Mouse (Mus musculus) gastrocnemius, postnatal 36 days (tissue): ENCODE measurements around the gene Pafah1b2. TPM values are rescaled to one million over a fixed set of nuclear protein-coding genes. Genes with fewer than 3 reads are reported as not detected.

Experiments
- DNase-seq, 2 experiments: peaks; one replicate each; pipeline ENCODE4 v3.0.0; 2022
- intact Hi-C: fragments of 180-260 bp; cut with DNase I; formaldehyde crosslinking; loops from one replicate; pipeline ENCODE4 v1.15.1; 2025
- total RNA-seq, 2 experiments: library from RNA; stranded (reverse); gene quantifications; 2 replicates each; pipeline ENCODE4 v1.2.3; 2021

Gene Pafah1b2
- total RNA-seq, 2 experiments from 2014 or later = 24.7 to 26.8 TPM

DNA sequence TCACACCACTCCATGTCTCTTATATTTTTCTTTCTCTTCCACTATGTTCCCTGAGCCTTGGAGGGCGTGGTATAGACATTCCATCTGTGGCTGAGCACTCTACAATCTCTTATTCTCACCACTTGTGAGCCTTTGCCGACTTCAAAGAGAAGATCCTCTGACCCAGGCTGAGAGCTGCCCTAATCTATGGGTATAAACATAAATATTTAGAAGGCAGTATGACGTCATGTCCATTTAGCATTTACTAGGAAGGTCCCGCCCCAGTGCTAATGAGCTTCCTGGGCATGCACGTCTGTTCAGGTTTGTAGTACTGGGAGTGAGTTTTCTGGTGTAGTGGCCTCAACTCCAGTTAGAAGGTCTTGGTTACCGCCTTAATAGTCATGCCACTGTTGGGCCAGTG is 17.0 kb upstream of the Pafah1b2 start:
- intact Hi-C loops = no loop called here
- no peak for DNase-seq

DNA sequence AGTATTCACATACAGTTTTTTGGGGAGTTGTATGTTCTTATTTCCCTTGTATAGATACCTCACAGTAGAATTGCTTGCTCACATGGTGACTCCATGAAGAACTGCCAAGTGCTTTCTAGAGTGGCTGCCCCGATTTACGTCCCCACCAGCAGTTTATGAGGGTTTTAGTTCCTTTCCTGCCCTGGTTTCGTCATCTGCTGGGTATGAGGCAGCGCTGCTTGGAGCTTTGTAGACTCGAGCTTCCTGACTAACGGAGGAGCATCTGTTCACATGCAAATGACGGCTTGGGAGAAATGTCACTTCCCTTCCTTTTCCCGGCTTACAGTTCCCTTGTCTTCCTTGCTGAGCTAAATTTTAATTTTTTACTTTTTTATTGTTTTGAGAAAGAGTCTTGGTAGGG is 15.5 kb upstream of the Pafah1b2 start:
- DNase-seq = no peak
- intact Hi-C loops = no loop called here

DNA sequence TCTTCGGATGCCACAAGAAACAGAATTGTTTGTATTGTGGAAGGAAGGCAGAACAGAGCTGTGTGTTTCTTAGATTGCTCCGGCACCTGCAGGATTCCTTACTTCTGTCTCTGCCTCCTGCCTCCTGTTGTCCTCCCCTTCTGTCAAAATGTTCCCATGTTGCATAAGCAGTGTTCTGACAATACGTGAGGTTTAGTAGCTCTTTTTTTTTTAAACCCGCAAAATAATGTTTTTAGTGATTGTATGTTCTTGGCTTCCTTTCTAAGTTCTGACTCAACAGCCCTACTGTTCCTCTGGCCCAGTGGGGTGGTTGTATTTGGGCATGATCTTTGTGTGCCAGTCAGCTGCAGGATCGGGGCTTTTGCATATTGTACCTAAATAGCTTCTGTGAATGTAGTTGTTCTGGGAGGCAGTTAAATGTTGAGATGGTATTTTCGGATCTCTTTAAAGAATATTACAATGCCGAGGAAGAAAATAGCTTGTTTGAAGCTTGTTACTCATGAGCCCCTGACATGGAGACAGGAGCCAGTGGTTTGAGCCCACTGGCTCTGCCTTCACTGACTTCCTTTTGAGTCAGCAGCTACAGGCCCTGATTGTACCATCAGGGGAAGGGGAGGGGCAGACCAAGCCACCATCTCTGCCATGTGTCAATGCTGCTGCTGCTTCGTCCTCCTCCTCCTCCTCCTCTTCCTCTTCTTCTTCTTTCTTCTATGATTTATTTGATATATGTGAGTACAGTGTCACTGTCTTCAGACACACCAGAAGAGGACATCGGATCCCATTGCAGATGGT is 13.8 kb upstream of the Pafah1b2 start:
- DNase-seq = no peak
- intact Hi-C loops = no loop called here

DNA sequence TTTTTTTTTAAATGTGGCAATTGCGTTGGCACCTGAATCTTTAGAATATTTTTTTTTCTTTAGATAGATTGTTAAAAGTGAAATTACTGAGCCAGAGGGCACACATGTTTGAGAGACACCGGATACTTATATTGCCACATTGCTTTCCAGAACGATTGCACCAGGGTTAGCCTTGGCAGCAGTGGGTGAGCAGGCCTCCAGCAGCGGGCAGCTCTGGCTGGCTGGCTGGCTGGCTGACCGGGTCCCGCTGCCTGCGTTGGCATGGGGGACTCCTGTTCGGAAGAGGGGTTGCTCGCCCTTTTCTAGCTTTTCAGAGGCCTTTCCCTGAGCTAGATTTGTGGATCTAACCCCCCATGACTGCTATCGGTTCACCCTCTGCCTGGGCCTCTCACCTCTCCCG is 11.1 kb upstream of the Pafah1b2 start:
- intact Hi-C loops = no loop called here
- peak in 1 of 2 experiments; percentile 39 for DNase-seq

DNA sequence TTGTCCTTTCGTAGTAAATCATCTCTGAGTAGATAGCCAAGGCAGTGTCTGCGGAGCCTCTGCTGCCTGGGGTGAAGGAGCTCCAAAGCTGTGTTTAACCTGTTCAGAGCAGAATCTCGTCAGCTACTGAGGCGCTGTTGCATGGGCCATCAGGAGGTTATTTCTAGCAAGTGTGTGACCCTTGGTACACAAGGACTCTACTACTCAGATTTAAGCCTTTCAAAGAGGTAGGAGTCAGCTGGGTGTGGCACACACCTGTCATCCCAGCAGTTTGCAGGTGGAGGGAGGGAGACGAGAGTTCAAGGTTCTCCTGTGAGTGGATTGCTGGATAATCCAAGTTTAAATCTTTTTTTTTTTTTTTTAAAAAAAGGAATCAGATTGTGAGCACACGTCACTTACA is 7.5 kb upstream of the Pafah1b2 start:
- DNase-seq = no peak
- intact Hi-C loops = loop anchor here (1.0 kb wide), 1 partner anchor 50 kb away; no protein-coding TSS in a partner anchor

DNA sequence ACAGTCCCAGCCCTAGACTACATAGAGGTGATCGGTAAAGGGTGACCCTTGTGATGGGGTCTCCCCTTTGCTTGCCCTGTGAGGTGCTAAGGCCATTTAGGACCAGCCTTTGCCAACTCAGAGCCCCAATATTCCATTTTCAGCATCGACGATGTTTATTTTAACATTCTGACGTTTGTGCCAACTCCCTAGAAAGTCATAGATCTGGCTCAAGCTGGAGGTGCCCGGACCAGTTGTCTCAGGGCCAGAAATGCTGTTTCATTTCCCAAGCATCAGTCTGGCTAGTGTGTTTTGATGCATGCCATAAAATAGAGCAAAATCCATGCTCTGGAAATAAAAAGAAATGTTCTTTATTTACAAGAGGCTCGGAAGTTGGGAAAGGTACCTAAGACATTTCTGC is 5.8 kb upstream of the Pafah1b2 start:
- no peak for DNase-seq
- intact Hi-C loops = no loop called here

DNA sequence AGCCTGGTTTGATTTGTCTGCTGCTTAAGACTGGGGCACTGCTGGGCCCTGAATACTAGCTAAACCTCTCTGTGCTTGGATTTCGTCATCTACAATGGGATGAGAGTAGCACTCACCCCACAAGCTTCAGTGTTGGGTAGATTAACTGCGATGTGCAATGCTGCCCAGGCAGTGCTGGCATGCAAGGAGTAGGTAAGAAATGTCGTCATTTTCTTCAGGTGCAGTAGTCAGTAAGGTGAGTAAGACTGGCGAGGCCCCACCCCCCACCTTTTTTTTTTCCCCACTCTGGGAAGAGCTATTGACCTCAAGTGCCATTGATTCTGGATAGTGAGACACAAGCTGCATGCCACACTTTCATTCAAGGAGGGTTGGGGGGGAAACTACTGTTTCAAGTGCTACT is 3.9 kb upstream of the Pafah1b2 start:
- no peak for DNase-seq
- intact Hi-C loops = no loop called here

DNA sequence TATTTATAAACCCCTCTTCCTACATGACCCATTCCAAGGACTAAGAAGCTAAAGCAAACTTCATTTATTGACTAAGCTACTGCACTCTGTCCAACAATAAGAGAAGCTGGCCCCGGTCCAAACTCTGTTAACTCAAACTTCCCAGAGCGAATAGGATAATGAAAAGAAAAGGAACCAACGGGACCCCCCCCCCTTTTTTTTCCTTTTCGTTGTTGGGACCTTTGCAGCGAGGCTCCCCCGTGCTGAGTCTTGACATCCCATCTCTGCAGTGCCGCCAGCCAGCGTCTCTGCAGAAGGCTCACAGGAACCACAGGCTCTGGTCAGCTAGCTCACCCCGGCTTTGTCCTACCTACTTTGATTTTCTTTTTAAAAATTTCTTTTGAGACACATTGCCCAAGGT is 3.3 kb upstream of the Pafah1b2 start:
- no peak for DNase-seq

DNA sequence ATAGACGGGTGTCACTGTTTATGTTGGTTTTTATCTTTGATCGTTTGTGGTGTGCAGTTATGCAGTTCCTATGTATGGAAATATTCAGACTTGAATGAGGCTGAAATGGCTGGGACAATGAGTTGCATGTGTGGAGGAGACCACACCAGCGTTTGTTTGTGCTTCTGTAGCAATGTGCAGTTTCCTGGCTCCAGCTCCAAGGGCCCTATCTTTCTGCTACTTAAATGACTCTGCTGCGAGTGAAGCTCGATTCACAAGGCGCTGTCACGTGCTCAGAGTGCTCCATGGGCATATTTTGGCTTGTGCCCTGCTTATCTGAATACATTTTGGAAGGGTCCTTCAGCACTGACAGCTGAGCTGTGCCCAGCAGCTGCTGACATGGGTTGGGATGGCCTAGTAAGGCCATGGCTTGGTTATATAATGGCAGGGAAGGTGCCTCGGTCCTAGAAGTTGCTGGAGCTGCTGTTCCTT is 2.6 kb upstream of the Pafah1b2 start:
- intact Hi-C loops = loop anchor here (2.0 kb wide), 1 partner anchor 54 kb away; no protein-coding TSS in a partner anchor
- DNase-seq = peak in 1 of 2 experiments; percentile 49

More for the DNA sequence above, 3.3 kb upstream of the Pafah1b2 start:
- intact Hi-C loops = loop anchor here (2.0 kb wide), 1 partner anchor 53 kb away; no protein-coding TSS in a partner anchor

DNA sequence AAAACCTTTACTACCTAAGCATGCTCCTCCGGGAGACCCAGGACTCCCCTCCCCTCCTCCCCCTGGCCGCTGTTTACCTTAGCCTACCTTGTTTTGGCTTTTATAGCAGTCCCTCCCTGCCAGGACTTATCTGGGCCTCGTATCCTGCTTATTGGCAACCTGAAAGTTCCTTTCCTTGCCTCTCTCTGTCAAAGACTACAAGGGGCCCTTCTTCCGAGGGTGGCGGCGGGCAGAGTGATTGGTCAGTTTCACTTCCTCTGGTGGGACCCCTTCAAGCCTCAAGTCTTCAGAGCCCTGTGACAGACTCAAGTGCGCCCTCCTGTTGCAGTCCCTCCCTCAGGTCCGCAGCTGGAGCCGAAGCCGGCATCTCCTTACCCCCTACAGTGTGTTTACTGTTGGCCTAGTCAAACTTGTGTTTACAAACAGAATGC is 1.8 kb upstream of the Pafah1b2 start:
- intact Hi-C loops = loop anchor here (2.0 kb wide), 1 partner anchor 55 kb away; no protein-coding TSS in a partner anchor
- peak in 1 of 2 experiments; percentile 24 for DNase-seq

DNA sequence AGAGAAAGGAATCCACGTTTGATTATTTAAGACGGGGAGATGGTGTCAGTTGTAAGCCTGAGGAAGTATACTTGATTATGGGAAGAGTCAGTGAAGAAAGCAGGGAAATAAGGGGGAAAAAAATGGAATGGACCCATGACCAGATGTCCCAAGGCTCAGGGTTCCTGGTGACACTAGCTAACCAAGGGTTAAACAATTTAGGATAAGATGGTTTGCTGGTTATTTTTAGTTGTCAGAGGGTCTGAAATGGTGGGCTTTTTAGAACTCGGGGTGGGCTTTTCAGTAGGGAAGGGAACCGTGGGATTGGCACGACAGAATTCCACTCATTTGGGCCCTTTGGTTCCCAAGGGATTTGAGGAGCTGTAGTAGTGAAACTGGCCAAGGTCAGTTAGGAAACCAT is 1.1 kb upstream of the Pafah1b2 start:
- intact Hi-C loops = loop anchor here (2.0 kb wide), 1 partner anchor 55 kb away; no protein-coding TSS in a partner anchor
- no peak for DNase-seq

DNA sequence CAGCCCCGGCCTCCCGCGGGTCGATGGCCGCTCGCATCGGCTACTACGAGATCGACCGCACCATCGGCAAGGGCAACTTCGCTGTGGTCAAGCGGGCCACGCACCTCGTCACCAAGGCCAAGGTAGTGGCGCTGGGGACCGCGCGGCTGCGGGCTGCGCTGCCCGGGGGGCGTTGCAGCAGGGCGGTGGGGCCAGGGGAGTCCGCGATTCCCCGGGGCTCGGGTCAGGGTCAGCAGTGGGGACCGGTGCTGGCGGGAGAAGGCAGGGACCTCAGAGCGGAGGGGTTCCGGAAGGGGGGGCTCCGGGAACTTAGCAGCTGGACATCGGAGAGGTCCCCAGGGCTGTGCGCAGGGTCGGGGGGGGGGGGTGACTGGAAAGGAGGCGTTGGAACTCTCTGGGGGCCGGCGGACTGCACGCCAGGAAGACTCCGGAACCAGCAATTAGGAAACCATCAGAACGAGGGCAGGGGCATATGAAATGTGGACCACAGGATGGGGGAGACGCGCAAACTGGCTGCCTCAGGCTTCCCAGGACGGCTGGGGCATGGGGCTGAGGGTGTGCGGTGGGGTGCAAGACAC is 608 bp upstream of the Pafah1b2 start:
- intact Hi-C loops = no loop called here
- DNase-seq = peak; percentile 24 to 53

DNA sequence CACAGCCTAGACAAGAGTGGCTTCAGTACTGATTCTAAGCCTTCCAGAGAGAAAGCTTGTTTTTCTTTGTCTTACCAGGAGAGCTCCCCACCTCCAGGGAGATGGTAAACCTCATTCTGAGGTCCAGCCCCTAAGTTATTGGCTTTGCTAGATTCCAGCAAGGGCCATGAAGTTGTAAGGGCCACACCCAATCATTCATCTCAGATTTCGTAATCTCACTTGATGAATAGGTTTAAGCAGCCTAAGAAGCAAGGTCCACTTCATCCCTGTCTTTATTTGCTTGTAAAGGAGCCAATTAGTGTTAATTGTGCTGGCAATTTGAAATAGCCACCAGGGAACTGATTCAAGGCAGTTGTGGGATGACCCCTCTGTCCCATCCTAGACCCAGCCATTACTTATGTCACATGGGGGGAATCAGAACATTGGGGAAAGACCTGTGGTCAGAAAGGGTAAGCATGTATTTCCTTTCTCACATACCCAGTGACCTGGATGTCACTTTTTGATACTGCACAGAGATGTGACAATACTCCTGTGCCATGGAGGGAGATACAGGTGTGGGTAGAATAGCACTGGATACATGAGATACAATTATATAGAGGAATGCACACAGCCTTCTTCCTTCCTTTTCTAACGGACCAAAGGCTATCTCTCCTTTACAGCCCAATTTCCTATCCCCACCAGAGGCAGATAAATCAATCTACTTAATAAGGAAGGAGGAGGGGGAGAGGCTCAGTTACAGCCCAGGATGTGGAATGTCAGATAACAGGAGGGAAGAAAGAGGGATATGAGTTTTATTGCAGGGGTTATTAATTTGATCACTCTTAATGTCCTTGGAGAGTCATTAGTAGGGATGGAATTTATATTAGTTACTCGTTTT is 1.2 kb downstream of the Pafah1b2 start:
- no peak for DNase-seq
- intact Hi-C loops = no loop called here

DNA sequence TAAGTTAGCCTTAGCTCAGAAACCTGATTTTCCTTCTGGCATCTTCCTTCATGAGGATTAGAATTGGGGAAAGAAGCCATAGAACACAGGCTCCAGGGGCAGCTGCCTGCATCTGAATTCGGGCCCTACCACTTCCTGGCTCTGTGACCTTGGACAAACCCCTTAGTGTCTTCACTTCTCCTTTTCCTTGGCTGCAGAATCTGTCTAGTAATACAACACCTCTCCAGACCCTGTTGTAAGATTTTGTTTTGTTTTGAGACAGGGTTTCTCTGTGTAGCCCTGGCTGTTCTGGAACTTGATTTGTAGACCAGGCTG is 2.9 kb downstream of the Pafah1b2 start:
- no peak for DNase-seq
- intact Hi-C loops = no loop called here

DNA sequence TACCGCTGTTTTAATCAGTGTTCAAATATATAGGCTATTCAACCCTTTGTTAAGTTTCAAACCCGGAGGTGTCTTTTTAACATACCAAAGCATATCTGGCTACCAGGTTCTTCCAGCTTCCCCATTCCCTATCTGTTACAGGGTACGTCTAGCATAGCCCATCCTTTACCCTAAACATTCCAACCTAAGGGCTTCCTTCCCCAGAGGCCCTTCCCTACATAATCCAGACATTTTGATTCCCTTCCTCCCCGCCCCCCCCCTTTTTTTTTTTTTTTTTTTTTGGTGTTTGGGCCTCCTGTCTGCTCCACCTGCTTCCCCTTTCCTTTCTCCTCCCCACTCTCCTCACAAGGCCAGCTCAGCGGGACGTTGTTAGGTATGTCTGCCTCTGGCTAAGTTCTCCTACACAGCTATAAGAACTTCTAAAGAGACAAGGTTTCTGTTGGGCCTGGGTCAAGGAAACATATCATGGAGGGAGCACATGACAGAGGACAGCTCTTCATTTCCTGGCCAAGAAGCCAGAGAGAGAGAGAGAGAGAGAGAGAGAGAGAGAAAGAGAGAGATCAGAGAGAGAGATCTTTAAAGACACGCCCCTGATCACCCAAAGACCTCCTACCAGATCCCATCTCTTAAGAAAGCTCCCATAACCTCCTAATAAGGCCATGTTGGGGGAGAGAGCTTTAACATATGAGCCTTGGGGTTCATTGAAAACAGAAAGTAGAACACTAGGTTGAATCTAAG is 3.4 kb downstream of the Pafah1b2 start:
- intact Hi-C loops = no loop called here

DNA sequence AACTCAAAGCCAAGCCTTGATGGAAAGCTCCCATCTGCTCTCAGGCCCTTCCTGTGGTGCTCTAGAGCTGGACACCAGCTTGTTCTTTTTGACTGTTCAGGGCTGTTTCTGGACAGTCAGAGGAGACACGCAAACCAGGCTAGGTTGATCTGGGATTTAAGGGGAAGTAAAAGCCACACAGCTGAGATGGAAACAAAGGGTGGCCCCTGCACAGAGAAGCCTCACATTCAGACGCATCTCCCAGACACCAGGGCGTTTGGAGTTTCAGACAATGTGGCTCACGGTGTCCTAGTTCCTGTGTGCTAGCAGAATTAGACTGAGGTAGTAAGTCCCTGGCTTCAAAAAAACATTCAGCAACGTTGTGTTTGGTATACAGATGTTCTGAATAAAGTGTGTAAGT is 6.3 kb downstream of the Pafah1b2 start:
- intact Hi-C loops = no loop called here
- DNase-seq = no peak

More for the DNA sequence above, 3.4 kb downstream of the Pafah1b2 start:
- no peak for DNase-seq

DNA sequence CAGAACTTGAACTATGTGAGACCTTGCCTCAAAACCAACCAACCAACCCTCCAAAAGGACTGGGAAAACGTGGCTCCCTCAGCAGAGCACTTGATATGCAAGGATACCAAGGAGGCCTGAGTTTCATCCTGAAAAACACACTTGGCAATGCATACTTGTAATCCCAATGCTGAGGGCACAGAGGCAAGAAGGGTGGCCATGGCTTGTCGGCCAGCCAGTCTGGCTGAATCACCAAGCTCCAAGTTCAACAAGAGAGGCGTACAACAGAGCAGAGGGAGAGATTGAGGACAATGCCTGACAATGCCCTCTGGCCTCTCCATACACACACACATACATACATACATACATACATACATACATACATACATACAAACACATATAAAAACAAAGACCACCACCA is 8.0 kb downstream of the Pafah1b2 start:
- intact Hi-C loops = loop anchor here (2.0 kb wide), 1 partner anchor 190 kb away; no protein-coding TSS in a partner anchor

DNA sequence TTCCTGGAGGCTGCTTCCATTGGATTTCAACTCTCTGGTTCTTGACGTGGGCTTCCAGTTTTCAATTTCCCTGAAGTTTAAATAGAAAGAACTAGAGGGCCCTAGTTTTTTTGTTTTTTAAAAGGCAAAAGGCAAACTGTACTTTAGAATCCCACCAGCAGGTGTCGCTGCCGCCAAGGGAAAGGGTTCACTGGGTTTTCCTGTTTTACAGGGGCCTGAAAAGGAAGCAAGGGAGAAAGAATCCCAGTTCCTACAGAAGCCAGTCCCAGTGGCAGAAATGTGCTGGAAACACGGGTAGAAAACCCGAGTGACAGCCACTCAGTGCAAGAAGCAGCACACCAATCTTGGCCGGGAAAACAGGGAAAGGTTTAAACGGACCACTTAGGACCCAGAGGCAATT is 8.8 kb downstream of the Pafah1b2 start:
- intact Hi-C loops = loop anchor here (1.0 to 2.0 kb wide), 2 partner anchors 191 to 243 kb away; no protein-coding TSS in a partner anchor
- peak; percentile 78 to 80 for DNase-seq

More for the DNA sequence above, 8.0 kb downstream of the Pafah1b2 start:
- DNase-seq = no peak

DNA sequence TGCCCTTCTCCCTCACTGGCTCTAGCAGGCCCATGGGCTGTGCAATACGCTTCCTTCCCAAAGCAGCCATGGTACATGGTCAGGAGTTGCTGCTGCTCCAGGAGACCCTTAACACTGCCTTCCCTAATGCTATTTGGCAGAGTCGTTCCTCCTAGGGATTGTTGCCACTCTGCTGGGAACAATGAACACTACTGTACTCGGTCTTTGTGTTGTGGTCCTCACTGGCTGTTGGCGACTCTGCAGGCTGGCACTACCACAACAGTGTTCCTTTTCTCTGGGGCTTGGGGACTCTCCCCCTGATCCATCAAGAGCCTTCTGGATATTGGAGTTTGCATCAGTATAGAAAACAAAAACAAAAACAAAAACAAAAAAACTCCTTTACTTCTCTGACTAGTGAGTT is 13.5 kb downstream of the Pafah1b2 start:
- no peak for DNase-seq
- intact Hi-C loops = no loop called here

DNA sequence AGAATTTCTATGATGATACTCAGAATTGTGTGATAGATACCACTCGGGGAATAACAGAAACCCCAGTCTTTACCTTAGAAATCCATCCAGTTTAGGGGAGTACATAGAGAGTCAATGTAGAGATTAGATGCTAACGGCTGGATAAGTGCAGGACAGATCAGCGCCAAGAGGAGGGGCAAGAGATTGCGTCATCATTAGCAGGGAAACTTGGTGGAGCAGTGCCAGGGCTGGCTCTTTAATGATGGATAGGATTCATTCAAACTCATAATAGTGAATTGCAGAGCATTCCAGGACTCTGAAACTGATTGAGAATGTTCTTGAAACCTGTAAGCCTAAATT is 27.3 kb downstream of the Pafah1b2 start:
- intact Hi-C loops = no loop called here
- peak; percentile 49 to 67 for DNase-seq
